Mouse (Mus musculus): ENCODE results near the gene Ttll1.
"Not testable (repeated sequence)": the region's sequence is repeated elsewhere in the genome, so short reads cannot be mapped to it uniquely, and the experiment has no call there.

Gene Ttll1

GRCm38 (mm10) chr15:83524333-83524729 is 13.6 kb upstream of the Ttll1 start:
- in situ Hi-C loops (cut with MboI, MseI): no loop called here

GRCm38 (mm10) chr15:83523638-83524332 is 13.1 kb upstream of the Ttll1 start:
- in situ Hi-C loops (cut with MboI, MseI): no loop called here

- in situ Hi-C loops (cut with MboI, MseI): no loop called here
These were observed 12.5 kb upstream of the Ttll1 start for GRCm38 (mm10) chr15:83523196-83523595.

GRCm38 (mm10) chr15:83520861-83521382 is 10.2 kb upstream of the Ttll1 start:
- in situ Hi-C loops (cut with MboI, MseI): no loop called here

- in situ Hi-C loops (cut with MboI, MseI): loop anchor here (10.0 kb wide), 2 partner anchors 364 to 1244 kb away; partner anchors contain the start of gene Sept3 (in 1 of the 2)
These were observed 7.7 kb upstream of the Ttll1 start for GRCm38 (mm10) chr15:83518215-83519048.

GRCm38 (mm10) chr15:83515018-83515417 is 4.3 kb upstream of the Ttll1 start:
- in situ Hi-C loops (cut with MboI, MseI): loop anchor here (10.0 kb wide), 2 partner anchors 360 to 1240 kb away; partner anchors contain the start of gene Sept3 (in 1 of the 2)

GRCm38 (mm10) chr15:83512489-83513281 is 2.0 kb upstream of the Ttll1 start:
- in situ Hi-C loops (cut with MboI, MseI): loop anchor here (10.0 kb wide), 2 partner anchors 358 to 1238 kb away; partner anchors contain the start of gene Sept3 (in 1 of the 2)

GRCm38 (mm10) chr15:83509950-83510804 is 516 bp downstream of the Ttll1 start:
- in situ Hi-C loops (cut with MboI, MseI): loop anchor here (10.0 kb wide), 2 partner anchors 355 to 1235 kb away; partner anchors contain the start of gene Sept3 (in 1 of the 2)

- in situ Hi-C loops (cut with MboI, MseI): not testable (repeated sequence)
These were observed 9.2 kb downstream of the Ttll1 start for GRCm38 (mm10) chr15:83501483-83501882.

- in situ Hi-C loops (cut with MboI, MseI): no loop called here
These were observed 10.3 kb downstream of the Ttll1 start for GRCm38 (mm10) chr15:83500352-83500751.

- in situ Hi-C loops (cut with MboI, MseI): no loop called here
These were observed 11.4 kb downstream of the Ttll1 start for GRCm38 (mm10) chr15:83499211-83499755.

GRCm38 (mm10) chr15:83497299-83497698 is 13.4 kb downstream of the Ttll1 start:
- in situ Hi-C loops (cut with MboI, MseI): no loop called here

GRCm38 (mm10) chr15:83495787-83496367 is 14.8 kb downstream of the Ttll1 start:
- in situ Hi-C loops (cut with MboI, MseI): no loop called here

- in situ Hi-C loops (cut with MboI, MseI): no loop called here
These were observed 15.5 kb downstream of the Ttll1 start for GRCm38 (mm10) chr15:83495195-83495594.

- in situ Hi-C loops (cut with MboI, MseI): loop anchor here in 1 of 2 experiments (5.0 kb wide), 1 partner anchor 62 kb away; no protein-coding TSS in a partner anchor
These were observed 16.1 kb downstream of the Ttll1 start for GRCm38 (mm10) chr15:83494572-83494920.

- in situ Hi-C loops (cut with MboI, MseI): loop anchor here in 1 of 2 experiments (5.0 kb wide), 1 partner anchor 62 kb away; no protein-coding TSS in a partner anchor
These were observed 16.7 kb downstream of the Ttll1 start for GRCm38 (mm10) chr15:83493856-83494571.

GRCm38 (mm10) chr15:83491891-83492290 is 18.8 kb downstream of the Ttll1 start:
- in situ Hi-C loops (cut with MboI, MseI): loop anchor here in 1 of 2 experiments (5.0 kb wide), 1 partner anchor 60 kb away; no protein-coding TSS in a partner anchor

- in situ Hi-C loops (cut with MboI, MseI): loop anchor here in 1 of 2 experiments (10.0 kb wide), 1 partner anchor 265 kb away; no protein-coding TSS in a partner anchor
These were observed 21.2 kb downstream of the Ttll1 start for GRCm38 (mm10) chr15:83489471-83489870.

Data from T-helper 17 cell (primary cell).